Mouse (Mus musculus) left cerebral cortex, adult 11 months (tissue): Measurements from ENCODE around the gene Slc3a1.

Source experiments
- DNase-seq: peaks from one replicate; pipeline ENCODE4 v3.0.0; 2022; ENCODE audit warnings: low spot score

Slc3a1 gene

DNA sequence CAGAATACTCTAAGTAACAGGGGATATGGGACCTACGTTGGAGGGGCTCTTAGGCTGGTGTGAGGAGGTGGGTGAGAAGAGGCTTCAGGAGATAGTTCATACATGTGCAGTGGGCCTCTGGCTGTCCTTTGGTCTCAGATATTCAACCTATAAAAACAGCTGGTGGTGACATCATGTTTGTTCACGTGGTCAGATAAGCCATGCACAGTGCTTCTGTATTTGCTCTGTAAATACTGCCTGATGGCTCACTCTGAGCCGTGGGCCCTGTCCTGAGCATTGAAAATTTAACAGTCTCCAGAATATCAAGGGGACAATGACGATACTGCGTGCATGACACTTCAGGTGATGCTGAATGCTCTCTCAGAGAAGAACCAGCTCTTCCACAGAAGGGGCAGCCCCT is 9.7 kb downstream of the Slc3a1 start:
- no peak for DNase-seq

DNA sequence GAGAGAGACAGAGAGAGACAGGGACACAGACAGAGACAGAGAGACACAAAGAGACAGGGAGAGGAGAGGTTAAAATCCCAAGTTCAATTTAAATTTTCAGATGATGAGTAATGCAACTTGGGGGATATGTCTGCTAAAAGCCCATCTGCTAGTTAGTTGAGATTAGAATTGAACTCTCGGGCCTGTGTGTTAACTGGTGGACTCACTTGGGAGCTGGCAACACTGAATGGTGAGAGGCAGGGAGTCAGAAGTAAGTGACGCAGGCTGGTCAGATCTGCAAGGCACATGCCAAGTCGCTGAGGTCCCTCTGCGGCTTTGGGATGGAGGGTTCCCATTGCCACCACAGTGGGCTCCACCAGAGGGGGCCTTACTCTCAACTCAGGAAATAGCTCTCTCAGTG is 10.1 kb downstream of the Slc3a1 start:
- DNase-seq = no peak

DNA sequence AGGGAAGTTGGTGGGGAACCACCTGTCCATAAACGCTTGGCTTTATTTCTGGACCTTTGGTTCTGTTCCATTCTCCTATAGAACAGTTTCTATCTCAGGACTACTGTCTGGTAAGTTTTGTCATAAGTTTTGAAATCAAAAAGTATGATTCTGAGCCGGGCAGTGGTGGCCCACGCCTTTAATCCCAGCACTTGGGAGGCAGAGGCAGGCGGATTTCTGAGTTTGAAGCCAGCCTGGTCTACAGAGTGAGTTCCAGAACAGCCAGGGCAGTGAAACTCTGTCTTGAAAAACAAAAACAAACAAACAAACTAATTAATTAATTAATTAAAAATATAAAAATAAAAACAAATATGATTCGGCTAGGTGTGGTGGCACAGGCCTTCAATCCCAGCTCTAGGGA is 10.6 kb downstream of the Slc3a1 start:
- no peak for DNase-seq

DNA sequence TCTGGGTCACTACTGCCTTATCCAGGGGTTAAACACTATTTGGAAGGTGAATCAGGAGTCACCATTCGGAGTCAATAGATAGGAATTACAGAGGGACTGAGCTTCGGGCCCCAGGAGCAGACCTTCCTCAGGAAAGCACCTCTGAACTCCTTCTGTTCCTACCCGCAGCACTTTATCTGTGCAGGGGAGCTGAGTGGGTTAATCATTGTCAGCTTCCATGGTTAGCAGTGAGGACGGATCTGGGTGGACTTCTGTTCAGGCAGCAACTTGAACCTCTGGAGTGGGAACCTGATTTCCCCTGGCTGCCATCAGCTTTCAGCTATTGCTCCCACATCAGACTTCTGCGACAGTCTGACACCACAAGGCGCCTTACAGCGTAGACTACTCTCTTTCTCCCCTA is 12.7 kb downstream of the Slc3a1 start:
- DNase-seq = no peak

DNA sequence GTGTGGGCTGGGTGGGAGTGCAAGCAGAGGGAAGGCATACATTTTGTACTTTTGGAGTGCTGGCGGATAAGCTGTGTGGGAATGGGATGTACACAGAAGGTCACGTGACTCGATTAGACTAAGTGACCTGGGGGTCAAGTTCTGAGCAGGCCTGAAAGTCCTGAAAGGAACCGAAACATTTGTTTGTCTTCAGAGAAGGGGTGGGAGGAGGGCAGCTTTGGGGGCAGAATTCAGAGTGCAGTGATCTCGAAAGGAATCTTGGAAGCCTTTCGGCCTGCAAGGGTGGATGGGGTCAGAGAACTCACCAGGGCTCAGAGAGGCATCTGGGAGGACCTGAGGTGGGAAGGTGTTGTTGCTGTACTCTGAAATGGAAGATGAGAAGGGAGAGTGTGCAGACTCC is 14.2 kb downstream of the Slc3a1 start:
- no peak for DNase-seq

DNA sequence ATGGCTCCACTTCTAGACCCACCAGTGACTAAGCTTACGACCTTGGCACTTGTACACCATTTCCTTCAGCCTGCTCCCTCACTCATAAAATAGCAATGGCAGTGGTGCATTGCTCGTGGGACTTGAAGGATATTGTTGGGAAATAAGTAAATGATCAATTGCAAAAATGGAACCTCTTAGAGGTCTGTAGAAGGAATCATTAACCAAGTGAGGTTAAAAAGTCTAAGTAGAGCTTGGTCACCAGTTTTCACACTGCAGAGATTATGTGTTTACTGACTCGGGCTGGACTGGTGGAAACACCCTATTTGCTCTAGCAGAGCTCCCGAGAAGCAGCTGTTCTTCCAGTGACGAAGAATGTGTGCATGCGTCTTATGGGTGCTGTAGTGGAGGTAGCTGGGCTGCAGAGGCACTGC is 15.2 kb downstream of the Slc3a1 start:
- no peak for DNase-seq

DNA sequence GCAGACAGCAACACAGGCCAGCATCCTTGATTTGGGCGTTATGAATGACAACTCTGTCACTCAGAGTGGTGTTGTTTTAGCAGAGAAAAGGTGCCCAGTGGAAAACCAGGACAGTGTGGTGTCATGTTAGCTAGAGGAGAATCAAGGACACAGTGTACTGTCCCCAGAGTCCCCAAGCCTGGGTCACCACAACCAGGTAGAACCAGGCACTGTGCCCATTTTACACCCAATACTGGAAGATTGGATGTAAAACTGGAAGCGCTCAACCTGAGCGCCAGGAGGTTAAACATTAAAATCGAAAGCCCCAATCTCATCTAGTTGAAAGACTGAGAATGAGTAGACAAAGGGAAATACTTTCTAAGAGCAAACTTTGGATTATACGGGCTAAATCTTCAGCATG is 16.3 kb downstream of the Slc3a1 start:
- DNase-seq = no peak

DNA sequence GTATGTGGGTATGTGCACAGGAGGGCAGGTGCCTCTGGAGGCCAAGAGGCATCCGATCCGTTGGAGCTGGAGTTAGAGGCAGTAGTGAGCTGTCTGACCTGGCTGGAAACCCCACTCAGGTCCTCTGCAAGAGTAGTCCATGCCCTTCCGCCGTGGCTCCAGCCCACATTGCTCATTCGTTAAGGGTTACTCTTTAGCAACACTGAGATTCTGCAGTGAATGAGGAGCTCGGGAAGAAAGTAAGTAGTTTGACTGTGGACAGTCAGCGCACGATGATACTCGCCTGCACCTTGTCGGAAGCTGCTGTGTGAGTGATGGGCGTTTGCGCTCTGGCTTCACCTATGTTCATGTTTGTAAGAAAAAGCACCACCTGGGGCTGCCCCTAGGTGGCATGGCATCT is 17.0 kb downstream of the Slc3a1 start:
- no peak for DNase-seq

DNA sequence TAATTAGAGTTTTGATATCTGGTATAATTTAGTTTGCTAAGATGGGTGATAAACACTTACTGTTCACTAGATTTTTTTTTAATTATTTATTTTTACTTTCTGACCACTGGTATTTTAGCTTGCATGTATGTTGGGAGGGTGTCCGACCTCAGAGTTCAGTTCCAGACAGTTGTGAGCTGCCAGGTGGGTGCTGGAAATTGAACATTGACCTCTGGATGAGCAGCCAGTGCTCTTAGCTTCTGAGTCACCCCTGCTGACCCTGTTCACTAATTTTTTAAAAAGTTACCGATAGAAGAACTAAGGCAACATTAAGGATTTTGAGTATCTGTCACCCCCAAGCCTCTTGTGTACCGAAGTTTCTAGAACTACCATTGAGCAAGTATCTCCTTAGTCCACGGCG is 20.2 kb downstream of the Slc3a1 start:
- no peak for DNase-seq

DNA sequence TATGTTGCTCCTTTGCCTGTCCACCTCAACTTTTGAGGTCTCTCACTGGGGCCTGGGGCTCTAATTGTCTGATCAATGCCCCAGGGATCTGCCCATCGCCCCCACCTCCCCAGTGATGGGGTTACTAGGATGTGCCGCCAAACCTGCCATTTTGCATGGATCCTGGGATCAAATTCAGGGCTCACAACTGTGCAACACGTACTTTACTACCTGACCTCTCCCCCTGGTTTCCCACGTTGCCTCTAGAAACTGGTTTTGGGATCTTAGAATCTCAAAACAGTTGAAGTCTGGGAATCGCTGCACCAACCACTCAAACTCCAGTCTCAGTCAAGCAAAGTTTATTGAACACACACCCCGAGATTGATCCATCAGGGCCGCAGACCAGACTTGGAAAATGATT is 30.1 kb downstream of the Slc3a1 start:
- DNase-seq = no peak

DNA sequence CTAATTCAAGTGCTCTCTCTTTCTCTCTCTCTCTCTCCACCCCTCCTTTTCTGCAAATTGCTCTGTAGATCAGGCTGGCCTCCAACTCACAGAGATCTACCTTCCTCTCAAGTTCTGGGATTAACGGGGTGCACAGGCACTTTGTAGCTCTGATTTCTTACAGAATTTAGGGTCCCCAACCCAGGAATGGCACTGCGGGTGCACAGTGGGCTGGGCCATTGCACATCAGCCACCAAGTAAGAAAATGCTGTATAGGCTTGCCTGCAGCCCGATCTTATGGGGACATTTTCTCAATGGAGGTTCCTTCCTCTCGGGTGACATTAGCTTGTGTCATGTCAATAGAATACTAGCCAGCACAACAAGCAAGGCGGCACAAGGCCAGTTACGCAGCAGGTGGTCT is 31.0 kb downstream of the Slc3a1 start:
- DNase-seq = no peak

DNA sequence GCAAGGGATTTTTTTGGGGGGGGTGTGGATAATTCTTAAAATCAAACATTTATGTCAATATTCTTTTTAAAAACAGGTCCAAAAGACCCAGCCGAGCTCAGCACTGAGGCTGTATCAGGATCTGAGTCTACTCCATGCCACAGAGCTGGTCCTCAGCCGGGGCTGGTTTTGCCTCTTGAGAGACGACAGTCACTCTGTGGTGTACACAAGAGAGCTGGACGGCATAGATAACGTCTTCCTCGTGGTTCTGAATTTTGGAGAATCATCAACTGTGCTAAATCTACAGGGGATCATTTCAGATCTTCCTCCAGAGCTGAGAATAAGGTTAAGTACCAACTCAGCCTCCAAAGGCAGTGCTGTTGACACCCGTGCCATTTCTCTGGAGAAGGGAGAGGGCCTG is 35.4 kb downstream of the Slc3a1 start:
- no peak for DNase-seq

DNA sequence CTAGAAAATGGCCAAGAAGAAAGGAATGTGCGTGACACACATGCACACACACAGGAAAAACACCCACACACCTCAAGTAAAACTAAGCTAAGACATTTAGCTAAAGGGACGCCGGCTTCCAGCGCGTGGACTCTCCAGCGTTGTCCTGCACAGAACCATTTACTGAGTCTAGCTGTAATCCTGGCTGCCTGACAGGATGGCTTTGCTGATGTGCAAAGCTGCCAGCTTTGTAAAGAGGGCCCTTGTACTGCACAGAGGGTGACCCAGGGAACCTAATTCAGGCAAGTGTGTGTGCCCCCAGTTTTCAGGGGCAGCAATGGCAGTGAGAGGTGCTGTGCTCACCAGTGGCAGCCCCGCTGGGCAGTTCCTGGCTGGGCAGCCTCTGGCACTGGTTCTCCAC is 39.2 kb downstream of the Slc3a1 start:
- DNase-seq = no peak

DNA sequence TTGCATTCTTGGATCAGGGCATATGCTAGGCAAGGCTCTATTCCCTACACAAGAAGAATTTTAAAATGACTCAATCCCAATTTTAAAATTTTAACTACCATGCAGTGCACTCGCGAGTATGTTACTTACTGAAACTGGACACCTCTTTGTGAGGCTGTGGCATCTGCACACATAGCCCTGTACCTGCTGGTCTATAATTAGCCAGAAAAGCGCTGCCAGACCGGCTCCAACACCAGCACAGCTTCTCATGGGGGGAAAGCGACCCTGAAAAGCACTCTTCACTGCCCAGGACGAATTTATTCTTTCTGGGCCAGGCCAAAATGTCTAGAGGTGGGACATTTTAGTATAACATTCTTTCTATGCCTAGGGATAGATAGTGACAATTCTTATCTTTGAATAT is 42.5 kb downstream of the Slc3a1 start:
- no peak for DNase-seq

DNA sequence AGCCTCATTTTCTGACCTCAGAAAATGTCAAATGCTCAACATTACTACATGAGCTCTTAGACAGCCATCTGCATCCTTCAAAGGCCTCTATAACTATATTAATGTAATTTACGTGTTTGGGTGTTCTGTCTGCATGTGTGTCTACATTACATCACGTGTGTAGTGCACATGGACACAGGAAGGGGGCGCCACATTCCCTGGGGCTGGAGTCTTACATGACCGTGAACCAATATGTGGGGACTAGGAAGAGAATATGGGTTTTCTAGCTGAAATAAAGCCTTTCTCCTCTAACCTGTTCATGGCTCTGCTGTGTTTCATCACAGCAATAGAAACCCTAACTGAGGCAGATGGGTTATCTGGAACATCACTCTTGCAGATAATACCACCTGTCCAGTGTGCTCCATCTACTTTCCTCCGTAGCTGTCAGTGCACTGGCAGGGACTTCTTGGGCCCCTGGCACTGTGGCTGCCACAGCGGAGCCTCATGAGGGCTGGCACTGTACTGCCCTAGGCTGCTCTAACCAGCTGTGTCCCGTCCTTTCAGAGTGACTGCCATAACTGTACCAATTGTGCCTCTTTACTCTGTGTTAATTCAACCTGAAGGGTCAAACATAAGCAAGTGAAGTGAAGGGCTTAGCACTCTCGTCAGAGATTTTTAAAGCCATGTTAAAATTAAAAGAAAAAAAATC is 43.1 kb downstream of the Slc3a1 start:
- no peak for DNase-seq

DNA sequence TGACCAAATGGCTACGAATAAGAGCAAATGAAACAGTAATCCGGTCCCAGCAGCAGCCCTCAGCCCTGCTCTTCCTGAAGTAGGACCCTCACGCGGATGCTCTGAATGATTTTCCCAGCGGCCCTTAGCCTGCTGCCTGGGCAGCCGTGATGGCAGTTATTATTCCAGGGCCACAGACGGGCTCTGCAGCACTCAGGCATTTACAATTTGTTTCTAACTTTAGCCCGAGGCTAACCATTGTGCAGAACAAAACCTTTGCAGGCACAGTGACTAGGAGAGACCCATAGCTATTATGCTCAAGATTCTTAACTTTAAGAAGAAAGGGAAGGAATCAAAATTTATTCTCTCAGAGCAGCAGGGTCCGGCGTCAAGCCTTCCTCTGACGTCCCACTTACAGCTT is 44.2 kb downstream of the Slc3a1 start:
- no peak for DNase-seq

DNA sequence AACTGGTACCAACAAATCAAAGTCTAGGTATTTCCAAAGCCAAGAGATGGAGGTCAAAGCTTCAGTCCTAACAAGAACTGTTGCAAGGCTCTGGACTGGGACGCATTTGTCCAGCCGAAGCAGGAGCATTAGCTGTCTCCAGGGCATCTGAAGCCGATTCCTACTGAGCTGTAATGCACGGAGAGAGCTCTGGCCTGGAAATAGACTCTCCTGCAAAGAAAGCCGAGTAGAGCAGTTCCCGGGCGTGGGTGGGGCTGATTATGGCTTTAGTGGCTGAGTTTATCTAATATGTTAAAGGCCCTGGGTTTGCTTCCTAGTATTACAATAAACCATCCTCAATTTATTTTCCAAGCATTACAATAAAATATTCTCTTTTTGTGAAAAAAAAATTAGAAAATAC is 45.0 kb downstream of the Slc3a1 start:
- no peak for DNase-seq

DNA sequence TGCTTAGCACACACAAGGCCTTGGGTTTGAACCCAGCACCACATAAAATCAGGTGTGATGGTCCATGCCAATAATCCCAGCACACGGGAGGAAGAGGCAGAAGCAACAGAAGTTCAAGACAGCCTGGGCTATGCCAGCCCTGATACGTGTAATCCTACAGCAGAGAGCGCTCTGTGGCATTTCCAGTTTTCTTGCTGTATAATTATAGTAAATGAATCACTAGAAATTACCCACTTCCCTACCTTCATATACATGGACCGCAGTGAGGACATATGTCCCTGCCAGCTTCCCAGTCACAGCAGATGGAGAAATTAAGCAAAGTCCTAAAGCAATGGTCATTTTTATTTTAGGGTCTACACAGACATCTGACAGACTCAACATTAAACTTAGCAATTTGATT is 45.9 kb downstream of the Slc3a1 start:
- DNase-seq = no peak

DNA sequence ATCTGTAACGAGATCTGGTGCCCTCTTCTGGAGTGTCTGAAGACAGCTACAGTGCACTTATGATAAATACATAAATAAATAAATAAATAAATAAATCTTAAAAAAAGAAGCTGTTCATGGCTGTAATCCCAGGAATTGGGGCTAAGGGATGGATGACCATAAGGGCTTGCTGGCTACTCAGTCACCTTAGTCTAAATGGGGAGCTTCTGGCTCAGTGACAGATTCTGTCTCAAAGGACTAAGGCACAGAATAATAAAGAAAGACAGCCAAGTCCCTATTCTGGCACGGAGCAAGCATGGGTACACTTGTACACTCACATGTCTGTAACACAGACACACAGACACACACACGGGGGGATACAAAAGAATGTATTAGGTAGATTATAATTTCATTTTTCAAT is 51.1 kb downstream of the Slc3a1 start:
- DNase-seq = no peak

DNA sequence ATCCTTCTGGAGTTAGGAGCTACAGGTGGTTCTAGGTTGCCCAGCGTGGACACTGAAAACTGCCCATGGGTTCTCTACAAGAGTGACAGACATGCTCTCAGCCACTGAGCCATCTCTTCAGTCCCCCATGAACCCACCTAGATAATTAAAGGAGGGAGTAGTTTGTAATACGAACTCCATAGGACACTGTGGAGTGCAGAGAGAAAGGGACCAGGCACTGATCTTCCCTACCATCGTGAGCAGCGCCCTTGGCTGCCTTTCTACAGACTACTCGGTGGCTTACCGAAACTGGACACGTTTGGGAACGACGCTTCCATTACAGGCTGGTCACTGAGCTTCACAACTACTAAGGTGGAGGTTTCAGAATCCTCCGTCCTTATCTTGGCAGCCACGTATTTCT is 52.6 kb downstream of the Slc3a1 start:
- no peak for DNase-seq

DNA sequence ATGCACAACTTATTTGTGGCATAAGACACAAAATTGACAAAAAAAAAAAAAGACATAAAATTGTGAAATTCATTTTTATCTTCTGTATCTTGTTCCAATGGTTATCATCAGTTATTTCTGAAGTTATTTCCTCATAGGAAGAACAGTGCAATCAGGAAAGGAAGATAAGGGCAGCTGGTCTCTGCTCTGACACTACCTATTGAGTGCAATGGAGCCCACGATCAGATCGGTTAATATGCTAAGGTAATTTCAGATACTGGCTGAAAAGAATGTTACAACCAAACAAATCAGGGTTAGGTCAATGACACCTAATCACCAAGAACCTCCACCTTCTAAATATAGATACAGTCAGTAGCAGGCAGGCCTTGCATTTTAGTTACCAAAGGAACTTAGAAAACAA is 57.2 kb downstream of the Slc3a1 start:
- DNase-seq = no peak

DNA sequence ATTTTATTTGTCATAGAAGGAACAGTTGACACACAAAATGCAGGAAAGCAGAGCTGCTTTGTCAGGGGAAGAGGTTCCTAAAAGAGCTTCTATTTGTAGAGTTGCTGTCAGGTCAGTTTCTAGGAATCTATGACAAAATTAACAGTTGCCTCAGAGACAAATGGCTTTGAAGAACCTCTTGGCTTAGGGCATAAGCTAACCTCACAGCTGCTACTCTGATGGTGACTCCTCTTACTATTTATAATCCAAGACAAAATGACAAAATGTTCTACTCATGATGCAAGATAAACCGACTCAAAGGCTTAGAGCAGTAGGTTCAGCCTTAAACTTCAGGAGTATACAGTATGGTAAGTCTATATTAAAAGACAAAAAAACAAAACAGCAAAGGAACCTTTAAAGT is 58.3 kb downstream of the Slc3a1 start:
- DNase-seq = no peak

DNA sequence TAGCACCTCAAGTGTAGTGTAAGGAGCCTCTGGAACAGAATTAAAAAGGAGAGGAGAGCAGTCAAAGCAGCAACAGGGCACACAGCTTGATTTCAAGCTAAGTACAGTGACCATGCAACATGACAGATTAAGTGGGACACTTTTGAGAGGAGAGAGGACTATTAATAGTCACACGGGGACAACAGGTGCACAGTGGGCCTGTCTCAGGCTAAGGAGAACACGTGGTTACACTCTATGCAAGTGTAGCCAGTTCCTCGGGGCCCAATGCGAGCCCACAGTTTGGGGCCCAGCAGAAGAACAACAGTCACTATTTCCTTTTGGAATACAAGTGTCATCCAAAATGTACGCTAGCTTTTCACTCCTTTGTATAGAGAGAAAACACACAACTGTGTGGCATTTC is 59.4 kb downstream of the Slc3a1 start:
- DNase-seq = no peak

DNA sequence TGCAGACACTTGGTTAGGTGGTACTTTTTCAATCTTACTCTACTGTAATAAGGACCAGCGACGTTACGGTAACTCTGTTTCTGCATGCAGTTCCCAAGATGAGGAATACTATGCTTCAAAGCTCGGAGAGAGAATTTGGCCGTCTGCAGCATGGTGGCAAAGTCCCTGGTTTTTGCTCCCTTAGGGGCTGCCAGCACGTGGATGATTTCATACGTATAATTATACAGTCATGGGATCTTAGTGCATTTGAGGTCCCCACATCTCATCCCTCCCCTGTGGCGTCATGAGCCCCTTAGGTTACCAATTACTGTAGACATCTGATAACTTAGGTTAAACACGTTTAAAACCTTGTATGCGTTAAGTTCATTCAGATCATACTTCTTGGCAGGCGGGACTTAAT is 60.2 kb downstream of the Slc3a1 start:
- DNase-seq = no peak

DNA sequence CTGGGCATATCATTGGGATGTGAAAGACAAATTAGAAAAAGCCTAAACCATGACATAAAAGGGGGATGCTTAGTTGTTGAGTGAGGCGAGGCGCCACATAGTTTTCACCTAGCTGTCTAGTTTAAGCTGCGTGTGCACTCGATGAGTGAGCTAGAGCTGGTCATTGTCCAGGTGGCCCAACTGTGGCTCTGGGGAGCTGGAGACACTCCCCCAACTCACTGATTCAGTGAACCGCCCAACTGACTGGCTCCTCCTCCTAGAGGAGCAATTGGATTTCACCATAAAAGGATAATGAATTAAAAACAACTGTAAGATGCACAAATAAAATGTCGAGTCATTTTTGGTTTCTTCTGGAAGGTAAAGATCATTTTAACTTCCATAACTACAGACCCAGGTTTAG is 60.8 kb downstream of the Slc3a1 start:
- DNase-seq = no peak
